Comparison of ENCODE assay signal across 8 mouse cellular contexts in the genomic region with DNA sequence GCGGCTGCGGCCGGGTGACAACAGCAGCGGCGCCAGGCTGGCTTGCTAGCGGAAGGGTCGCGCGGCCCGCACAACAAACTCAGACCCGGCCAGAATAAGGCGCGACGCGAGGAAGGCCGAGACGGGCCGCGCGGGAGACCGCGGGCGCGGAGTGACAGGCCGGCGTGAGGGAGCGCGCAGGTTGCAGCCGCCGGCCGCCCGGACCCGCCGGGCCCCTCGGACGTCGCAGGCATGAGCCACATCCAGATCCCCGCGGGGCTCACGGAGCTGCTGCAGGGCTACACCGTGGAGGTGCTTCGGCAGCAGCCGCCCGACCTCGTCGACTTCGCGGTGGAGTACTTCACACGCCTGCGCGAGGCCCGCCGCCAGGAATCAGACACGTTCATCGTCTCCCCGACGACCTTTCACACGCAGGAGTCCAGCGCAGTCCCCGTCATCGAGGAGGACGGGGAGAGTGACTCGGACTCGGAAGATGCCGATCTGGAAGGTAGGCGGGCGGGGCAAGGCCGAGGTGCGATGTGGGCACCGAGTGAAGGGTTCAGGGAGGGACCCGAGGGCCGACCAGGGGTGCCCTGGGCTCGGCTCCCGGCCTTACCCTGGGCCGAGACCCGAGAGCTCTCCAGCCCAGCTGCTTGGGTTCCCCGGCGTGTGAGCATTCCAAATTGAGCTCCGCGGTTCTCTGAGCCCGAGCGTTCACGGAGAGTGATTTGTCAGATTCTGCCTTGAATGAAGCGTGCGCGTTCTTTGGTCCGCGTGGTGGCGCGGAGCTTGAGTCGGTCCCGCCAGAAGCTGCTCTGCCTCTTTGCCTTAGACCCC. TPM values are rescaled to one million over a fixed set of nuclear protein-coding genes. Genes with fewer than 3 reads are reported as not detected.
DNase-seq lines count a peak whose midpoint lies in the region; ATAC-seq and TF ChIP-seq lines count a peak whose summit lies in the region.

No protein-coding gene starts in this region.

- peak; percentile 21; the same call in 1 of the 2 replicates for TF ChIP-seq CTCF in gastrocnemius, adult 2 months (IDR thresholded peaks at IDR 0.05)
- peak; percentile 41; the same call in 1 of the 2 replicates for TF ChIP-seq CTCF in hindbrain, postnatal 0 days (IDR thresholded peaks at IDR 0.05; ENCODE audit: low read depth)

- peaks cover 20% of the 10 kb centered on the region for H3K4me1 ChIP-seq in hindbrain, postnatal 0 days (ENCODE audit: insufficient read depth, low read length)
- H3K4me1 ChIP-seq in megakaryocyte, embryonic 14.5 days: peaks cover 61% of the 10 kb centered on the region

- H3K4me2 ChIP-seq in hindbrain, postnatal 0 days (ENCODE audit: low read depth, low read length): peak overlapping the region; percentile 89

- no peaks in the 10 kb centered on the region for H3K36me3 ChIP-seq in hindbrain, postnatal 0 days (ENCODE audit: insufficient read depth, low read length)
- H3K36me3 ChIP-seq in megakaryocyte, embryonic 14.5 days (replicated peaks; ENCODE audit: low read length): no peaks in the 10 kb centered on the region

- DNase-seq in adipocyte (ENCODE audit: low spot score): peak; percentile 59
- peak; percentile 73 for DNase-seq in gastrocnemius, adult 2 months
- peak; percentile 84 for DNase-seq in hindbrain, postnatal 0 days (ENCODE audit: low spot score)
- peak; percentile 67 to 71 for DNase-seq in left cerebral cortex, postnatal 10 days (ENCODE audit: extremely low spot score in 1 of 2, low spot score in 2 of 2)
- DNase-seq in right cerebral cortex, adult 2 months (ENCODE audit: low spot score in 2 of 2): peak; percentile 69 to 77
- DNase-seq in urinary bladder, postnatal 25 days (ENCODE audit: low spot score): peak; percentile 54

- WGBS in hindbrain, postnatal 0 days: under 1% methylated on average over 91 of the region's 92 CpGs

- H3K4me3 ChIP-seq in gastrocnemius, adult 2 months: peak overlapping the region; percentile 92
- peak overlapping the region; percentile 75 for H3K4me3 ChIP-seq in hindbrain, postnatal 0 days (ENCODE audit: low read length)
- H3K4me3 ChIP-seq in megakaryocyte, embryonic 14.5 days (replicated peaks): peak overlapping the region; percentile 94

- no peaks in the 10 kb centered on the region for H3K9me3 ChIP-seq in hindbrain, postnatal 0 days (ENCODE audit: low read length)
- H3K9me3 ChIP-seq in megakaryocyte, embryonic 14.5 days: no peaks in the 10 kb centered on the region

- no peaks in the 10 kb centered on the region for H3K27me3 ChIP-seq in hindbrain, postnatal 0 days (ENCODE audit: insufficient read depth, low read length)
- peaks cover 25% of the 10 kb centered on the region for H3K27me3 ChIP-seq in megakaryocyte, embryonic 14.5 days (replicated peaks)

- H3K27ac ChIP-seq in gastrocnemius, adult 2 months: peak overlapping the region; percentile 93
- H3K27ac ChIP-seq in hindbrain, postnatal 0 days: peak overlapping the region; percentile 91

- H3K9ac ChIP-seq in hindbrain, postnatal 0 days (replicated peaks; ENCODE audit: low read length): peak overlapping the region; percentile 74

- ATAC-seq in common myeloid progenitor, adult 5-6 weeks (replicated peaks; ENCODE audit: low read depth, poor library complexity, severe bottlenecking): peak; percentile 48
- peak; percentile 68 for ATAC-seq in hindbrain, postnatal 0 days

- intact Hi-C loops in gastrocnemius, adult 2 months (cut with DNase I): loop anchor here (5.0 kb wide), 1 partner anchor 40 kb away; no protein-coding TSS in a partner anchor
- intact Hi-C loops in left cerebral cortex, postnatal 10 days (cut with DNase I): no loop called here

RNA-seq across cellular contexts. Expression of a gene that starts 3.3 kb away (rescaled TPM):
- 20.1 and 28.1 TPM in 2 replicates for total RNA-seq in common myeloid progenitor, adult 5-6 weeks (2017)
- 100 to 1,000 TPM; 164 to 181 TPM for total RNA-seq in gastrocnemius, adult 2 months (2021)
- 87.3 and 92.2 TPM in 2 replicates for total RNA-seq in hindbrain, postnatal 0 days (2014; rRNA removed)
- polyA plus RNA-seq in hindbrain, postnatal 0 days (2015; fragmentation: Nextera tagmentation; extraction: Ambion mirVana): 39.7 and 43.9 TPM in 2 replicates
- 10 to 100 TPM; 54.3 to 58.7 TPM for total RNA-seq in left cerebral cortex, postnatal 10 days (2021)
- 1.6 and 2.8 TPM in 2 replicates for polyA plus RNA-seq in megakaryocyte, embryonic 14.5 days (2012; ENCODE audit: insufficient read depth, low replicate concordance)

RNA-seq across cellular contexts. Expression of a gene that starts 30.5 kb away (rescaled TPM):
- 29.1 and 39.0 TPM in 2 replicates for total RNA-seq in common myeloid progenitor, adult 5-6 weeks (2017)
- 10 to 100 TPM; 55.2 to 96.6 TPM for total RNA-seq in gastrocnemius, adult 2 months (2021)
- total RNA-seq in hindbrain, postnatal 0 days (2014; rRNA removed): 31.0 and 41.1 TPM in 2 replicates
- 49.7 and 50.2 TPM in 2 replicates for polyA plus RNA-seq in hindbrain, postnatal 0 days (2015; fragmentation: Nextera tagmentation; extraction: Ambion mirVana)
- 10 to 100 TPM; 15.7 to 16.5 TPM for total RNA-seq in left cerebral cortex, postnatal 10 days (2021)
- 3.2 and 4.4 TPM in 2 replicates for polyA plus RNA-seq in megakaryocyte, embryonic 14.5 days (2012; ENCODE audit: insufficient read depth, low replicate concordance)

RNA-seq across cellular contexts. Expression of a gene that starts 43.2 kb away (rescaled TPM):
- 50.6 and 57.8 TPM in 2 replicates for total RNA-seq in common myeloid progenitor, adult 5-6 weeks (2017)
- total RNA-seq in gastrocnemius, adult 2 months (2021): 10 to 100 TPM; 61.9 to 83.9 TPM
- 52.1 and 54.8 TPM in 2 replicates for total RNA-seq in hindbrain, postnatal 0 days (2014; rRNA removed)
- 38.5 and 39.7 TPM in 2 replicates for polyA plus RNA-seq in hindbrain, postnatal 0 days (2015; fragmentation: Nextera tagmentation; extraction: Ambion mirVana)
- 10 to 100 TPM; 46.7 to 48.8 TPM for total RNA-seq in left cerebral cortex, postnatal 10 days (2021)
- 33.3 and 103 TPM in 2 replicates for polyA plus RNA-seq in megakaryocyte, embryonic 14.5 days (2012; ENCODE audit: insufficient read depth, low replicate concordance)

Comparison
In these comparisons a context has a peak if more than half of its experiments do, and no peak if none do; other contexts are left out.
1. Peak in every context shown above with its lines: DNase-seq, ATAC-seq, H3K4me3 ChIP-seq and H3K27ac ChIP-seq.